Mouse (Mus musculus) spleen, adult 2 months (tissue): Measurements from ENCODE around the gene Ndufc2. TPM values are rescaled to one million over a fixed set of nuclear protein-coding genes. Genes with fewer than 3 reads are reported as not detected.

ENCODE experiments used
- DNase-seq, 2 experiments: peaks; one replicate each; pipeline versions ENCODE4 v3.0.0 to v3.0.0-alpha.2; 2012 to 2021; ENCODE audit warnings: low spot score in 2 of 2, low read depth in 1 of 2
- H3K27ac ChIP-seq: fragments of 200-500 bp; 2 replicates; pipeline ENCODE4 v1.5.1; 2012; ENCODE audit warnings: low read length, inconsistent platforms; ENCODE audit not compliant: insufficient read depth
- H3K27me3 ChIP-seq: fragments of 200-500 bp; 2 replicates; pipeline ENCODE4 v1.6.1; 2012; ENCODE audit warnings: mild to moderate bottlenecking, moderate library complexity, low read length, inconsistent platforms; ENCODE audit not compliant: control insufficient read depth, insufficient read depth
- H3K36me3 ChIP-seq: fragments of 200-500 bp; 2 replicates; pipeline ENCODE4 v1.6.1; 2012; ENCODE audit warnings: mild to moderate bottlenecking, low read length, inconsistent platforms; ENCODE audit not compliant: control insufficient read depth, insufficient read depth
- H3K4me1 ChIP-seq: fragments of 200-500 bp; 2 replicates; pipeline ENCODE4 v1.6.1; 2011; ENCODE audit warnings: inconsistent platforms; ENCODE audit not compliant: control insufficient read depth, insufficient read depth, insufficient read length
- H3K4me3 ChIP-seq: fragments of 200-500 bp; 2 replicates; pipeline ENCODE4 v1.5.1; 2011; ENCODE audit warnings: mild to moderate bottlenecking, inconsistent platforms; ENCODE audit not compliant: insufficient read depth, insufficient read length; ENCODE audit errors: extremely low read depth
- CTCF ChIP-seq: fragments of 200-500 bp; IDR thresholded peaks from 2 replicates; pipeline ENCODE4 v1.5.1; 2011; ENCODE audit warnings: mild to moderate bottlenecking, inconsistent platforms; ENCODE audit not compliant: insufficient read depth, insufficient read length, insufficient replicate concordance; ENCODE audit errors: extremely low read depth
- POLR2A ChIP-seq: fragments of 200-500 bp; IDR thresholded peaks from 2 replicates; pipeline ENCODE4 v1.6.1; 2011; ENCODE audit warnings: low read depth, low read length, inconsistent platforms
- WGBS: fragments of 180-500 bp; shearing (Covaris S2); methylation state at CpG from one replicate; pipeline ENCODE4 v1.1.7; 2018; 5-methylcytosine and 5-hydroxymethylcytosine counted together
- polyA plus RNA-seq: library from polyadenylated mRNA; depleted of rRNA; stranded (reverse); fragments of >200 nt; gene quantifications from 2 replicates; pipeline ENCODE4 v1.2.3, GENCODE M21; 2012

The Ndufc2 gene
- polyA plus RNA-seq, 1 experiment = 67.0 TPM

GRCm38 (mm10) chr7:97375906-97376305, 23.9 kb upstream of the Ndufc2 start:
- Histone ChIP-seq H3K4me3 (no peak overlapping the region), H3K27me3 (no peaks in the 10 kb centered on the region), H3K4me1 (peaks cover 2% of the 10 kb centered on the region; the same call in 1 of the 2 replicates), H3K36me3 (peaks cover 8% of the 10 kb centered on the region), H3K27ac (peak overlapping the region; percentile 30)
- no peak for TF ChIP-seq CTCF
- no peak for TF ChIP-seq POLR2A
- 67% methylated on average over 2 of the region's 2 CpGs for WGBS
- DNase-seq = no peak

GRCm38 (mm10) chr7:97379304-97379703, 20.5 kb upstream of the Ndufc2 start:
- Histone ChIP-seq H3K27me3 (no peaks in the 10 kb centered on the region), H3K4me1 (peaks cover 2% of the 10 kb centered on the region; the same call in 1 of the 2 replicates), H3K4me3 (no peak overlapping the region), H3K27ac (no peak overlapping the region), H3K36me3 (peaks cover 14% of the 10 kb centered on the region)
- TF ChIP-seq CTCF = no peak
- WGBS = 89% methylated on average over 5 of the region's 5 CpGs
- DNase-seq = no peak

- Histone ChIP-seq H3K27ac (no peak overlapping the region), H3K4me1 (peaks cover 2% of the 10 kb centered on the region; the same call in 1 of the 2 replicates), H3K36me3 (peaks cover 18% of the 10 kb centered on the region), H3K27me3 (no peaks in the 10 kb centered on the region), H3K4me3 (no peak overlapping the region)
- no peak for DNase-seq
- 95% methylated on average over 5 of the region's 5 CpGs for WGBS
- TF ChIP-seq CTCF (no peak), POLR2A (no peak)
These were observed 19.2 kb upstream of the Ndufc2 start for GRCm38 (mm10) chr7:97380500-97381123.

GRCm38 (mm10) chr7:97382661-97383060, 17.1 kb upstream of the Ndufc2 start:
- TF ChIP-seq CTCF (no peak), POLR2A (no peak)
- WGBS = 94% methylated on average over 8 of the region's 8 CpGs
- H3K4me3 ChIP-seq = no peak overlapping the region
- no peak overlapping the region for H3K27ac ChIP-seq
- peaks cover 18% of the 10 kb centered on the region for H3K36me3 ChIP-seq
- H3K4me1 ChIP-seq = no peaks in the 10 kb centered on the region; the same call in 1 of the 2 replicates
- H3K27me3 ChIP-seq = no peaks in the 10 kb centered on the region
- no peak for DNase-seq

- Histone ChIP-seq H3K4me3 (no peak overlapping the region), H3K36me3 (peaks cover 14% of the 10 kb centered on the region), H3K27ac (no peak overlapping the region), H3K4me1 (no peaks in the 10 kb centered on the region; the same call in 1 of the 2 replicates), H3K27me3 (no peaks in the 10 kb centered on the region)
- 75% methylated on average over 10 of the region's 10 CpGs for WGBS
- TF ChIP-seq POLR2A (no peak), CTCF (no peak)
- no peak for DNase-seq
These were observed 16.2 kb upstream of the Ndufc2 start for GRCm38 (mm10) chr7:97383496-97384132.

- Histone ChIP-seq H3K36me3 (peaks cover 15% of the 10 kb centered on the region), H3K4me3 (no peak overlapping the region), H3K27me3 (no peaks in the 10 kb centered on the region), H3K27ac (no peak overlapping the region), H3K4me1 (no peaks in the 10 kb centered on the region; the same call in 1 of the 2 replicates)
- no peak for DNase-seq
- 93% methylated on average over 7 of the region's 7 CpGs for WGBS
- TF ChIP-seq CTCF (no peak), POLR2A (no peak)
These were observed 13.5 kb upstream of the Ndufc2 start for GRCm38 (mm10) chr7:97386106-97386805.
